Mouse (Mus musculus) cortical plate, adult 2 months (tissue): ENCODE results near the gene Ttc7b.
A peak's percentile ranks its signal among the peaks of the same experiment; 100 is the strongest.

Experiments used
- CTCF ChIP-seq: fragments of 200-500 bp; IDR thresholded peaks from 2 replicates; pipeline ENCODE4 v1.5.1; 2011; ENCODE audit warnings: mild to moderate bottlenecking, control low read depth, low read length; ENCODE audit not compliant: insufficient read depth; ENCODE audit errors: extremely low read depth
- POLR2A ChIP-seq: fragments of 200-500 bp; IDR thresholded peaks from 2 replicates; pipeline ENCODE4 v1.6.1; 2011; ENCODE audit warnings: mild to moderate bottlenecking, low read length, control low read depth; ENCODE audit not compliant: insufficient read depth; ENCODE audit errors: extremely low read depth

GRCm38 (mm10) chr12:100527753-100528152 lies 7.1 kb upstream of the Ttc7b start:
- TF ChIP-seq CTCF, result no peak
- peak; percentile 73; the same call in 1 of the 2 replicates for TF ChIP-seq POLR2A
